Mouse (Mus musculus) MEL (cell line): ENCODE data around the gene Gm7694.

Source experiments
- CTCF ChIP-seq, 3 experiments: IDR thresholded peaks in 2 of 3; conservative IDR thresholded peaks in 1 of 3; 2 replicates each; pipeline ENCODE4 v1.5.1; 2011 to 2012; ENCODE audit warnings: low read length in 3 of 3, low read depth in 2 of 3, mild to moderate bottlenecking in 2 of 3, improper control_type of control experiment in 1 of 3, inconsistent platforms in 1 of 3, mixed read lengths in 1 of 3, moderate library complexity in 1 of 3; ENCODE audit not compliant: control insufficient read depth in 1 of 3, insufficient read depth in 1 of 3, poor library complexity in 1 of 3, severe bottlenecking in 1 of 3
- EP300 ChIP-seq, 2 experiments: IDR thresholded peaks; 2 replicates each; pipeline ENCODE4 v1.6.1; 2011; ENCODE audit warnings: improper control_type of control experiment in 2 of 2, low read length in 2 of 2, low read depth in 1 of 2, mild to moderate bottlenecking in 1 of 2
- GABPA ChIP-seq: IDR thresholded peaks from 2 replicates; pipeline ENCODE4 v1.6.1; 2012; ENCODE audit warnings: low read depth, mild to moderate bottlenecking, inconsistent platforms, low read length, improper control_type of control experiment, moderate library complexity
- GATA1 ChIP-seq: IDR thresholded peaks from 2 replicates; pipeline ENCODE4 v1.6.1; 2011; ENCODE audit warnings: low read depth, low read length, improper control_type of control experiment
- HCFC1 ChIP-seq: IDR thresholded peaks from 2 replicates; pipeline ENCODE4 v1.6.1; 2012; ENCODE audit warnings: low read depth, mild to moderate bottlenecking, inconsistent platforms, low read length, improper control_type of control experiment, moderate library complexity
- JUND ChIP-seq: IDR thresholded peaks from 2 replicates; pipeline ENCODE4 v1.6.1; 2011; ENCODE audit warnings: low read depth, mild to moderate bottlenecking, improper control_type of control experiment, low read length
- MAFK ChIP-seq: IDR thresholded peaks from 2 replicates; pipeline ENCODE4 v1.6.1; 2011; ENCODE audit warnings: low read depth, mild to moderate bottlenecking, low read length, improper control_type of control experiment, borderline replicate concordance
- MAZ ChIP-seq: IDR thresholded peaks from 2 replicates; pipeline ENCODE4 v1.6.1; 2012; ENCODE audit warnings: low read depth, mild to moderate bottlenecking, inconsistent platforms, low read length, improper control_type of control experiment
- POLR2A ChIP-seq, 2 experiments: IDR thresholded peaks; 2 replicates each; pipeline ENCODE4 v1.6.1; 2011 to 2012; ENCODE audit warnings: low read length in 2 of 2, mild to moderate bottlenecking in 2 of 2, control low read depth in 1 of 2, improper control_type of control experiment in 1 of 2, low read depth in 1 of 2, moderate library complexity in 1 of 2; ENCODE audit not compliant: control insufficient read depth in 1 of 2, insufficient read depth in 1 of 2, poor library complexity in 1 of 2
- POLR2AphosphoS2 ChIP-seq: IDR thresholded peaks from 2 replicates; pipeline ENCODE4 v1.6.1; 2011; ENCODE audit warnings: low read length, improper control_type of control experiment
- RCOR1 ChIP-seq: IDR thresholded peaks from 2 replicates; pipeline ENCODE4 v1.6.1; 2012; ENCODE audit warnings: low read depth, mild to moderate bottlenecking, inconsistent platforms, low read length, improper control_type of control experiment
- USF1 ChIP-seq: IDR thresholded peaks from 2 replicates; pipeline ENCODE4 v1.6.1; 2014; ENCODE audit warnings: low read depth, mild to moderate bottlenecking, inconsistent platforms, low read length, improper control_type of control experiment, moderate library complexity
- ZC3H11A ChIP-seq: IDR thresholded peaks from 2 replicates; pipeline ENCODE4 v1.6.1; 2012; ENCODE audit warnings: low read depth, mild to moderate bottlenecking, inconsistent platforms, low read length, improper control_type of control experiment

DNA sequence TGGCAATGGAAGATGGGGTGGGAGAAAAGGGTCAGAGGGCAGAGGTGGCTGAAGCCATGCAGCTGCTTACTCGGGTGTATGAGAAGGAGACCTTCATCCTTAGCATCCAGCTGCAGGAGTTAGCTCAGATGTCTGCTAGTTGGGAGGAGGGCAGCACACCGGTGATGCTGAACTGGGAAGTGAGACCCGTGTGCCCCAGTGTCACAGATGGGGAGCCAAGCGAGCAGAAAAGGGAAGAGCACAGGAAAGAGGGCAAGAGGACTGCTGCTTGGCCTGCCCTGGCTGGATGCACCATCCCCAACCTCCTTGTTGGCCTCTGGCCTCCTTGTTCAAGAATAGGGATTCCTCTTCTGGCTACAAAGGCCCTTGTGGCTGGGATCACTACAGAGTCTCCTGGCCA is 6.6 kb downstream of the Gm7694 start:
- no peak for TF ChIP-seq HCFC1
- no peak for TF ChIP-seq MAFK
- TF ChIP-seq GABPA: no peak
- TF ChIP-seq CTCF (IDR thresholded peaks at IDR 0.05 in 2 of 3, conservative IDR thresholded peaks at IDR 0.05 in 1 of 3; ENCODE audit: control insufficient read depth in 1 of 3, insufficient read depth in 1 of 3, low read depth in 2 of 3, low read length in 3 of 3, poor library complexity in 1 of 3, severe bottlenecking in 1 of 3): no peak
- TF ChIP-seq USF1: no peak
- TF ChIP-seq POLR2A (IDR thresholded peaks at IDR 0.05; ENCODE audit: control insufficient read depth in 1 of 2, insufficient read depth in 1 of 2, low read depth in 1 of 2, low read length in 2 of 2, poor library complexity in 1 of 2): no peak
- TF ChIP-seq ZC3H11A: no peak
- no peak for TF ChIP-seq MAZ
- no peak for TF ChIP-seq GATA1
- no peak for TF ChIP-seq RCOR1
- TF ChIP-seq EP300 (IDR thresholded peaks at IDR 0.05; ENCODE audit: low read depth in 1 of 2, low read length in 2 of 2): no peak
- TF ChIP-seq JUND: no peak
- no peak for TF ChIP-seq POLR2AphosphoS2
